Mouse (Mus musculus): ENCODE results near the gene 4933428G20Rik.

Gene 4933428G20Rik

DNA sequence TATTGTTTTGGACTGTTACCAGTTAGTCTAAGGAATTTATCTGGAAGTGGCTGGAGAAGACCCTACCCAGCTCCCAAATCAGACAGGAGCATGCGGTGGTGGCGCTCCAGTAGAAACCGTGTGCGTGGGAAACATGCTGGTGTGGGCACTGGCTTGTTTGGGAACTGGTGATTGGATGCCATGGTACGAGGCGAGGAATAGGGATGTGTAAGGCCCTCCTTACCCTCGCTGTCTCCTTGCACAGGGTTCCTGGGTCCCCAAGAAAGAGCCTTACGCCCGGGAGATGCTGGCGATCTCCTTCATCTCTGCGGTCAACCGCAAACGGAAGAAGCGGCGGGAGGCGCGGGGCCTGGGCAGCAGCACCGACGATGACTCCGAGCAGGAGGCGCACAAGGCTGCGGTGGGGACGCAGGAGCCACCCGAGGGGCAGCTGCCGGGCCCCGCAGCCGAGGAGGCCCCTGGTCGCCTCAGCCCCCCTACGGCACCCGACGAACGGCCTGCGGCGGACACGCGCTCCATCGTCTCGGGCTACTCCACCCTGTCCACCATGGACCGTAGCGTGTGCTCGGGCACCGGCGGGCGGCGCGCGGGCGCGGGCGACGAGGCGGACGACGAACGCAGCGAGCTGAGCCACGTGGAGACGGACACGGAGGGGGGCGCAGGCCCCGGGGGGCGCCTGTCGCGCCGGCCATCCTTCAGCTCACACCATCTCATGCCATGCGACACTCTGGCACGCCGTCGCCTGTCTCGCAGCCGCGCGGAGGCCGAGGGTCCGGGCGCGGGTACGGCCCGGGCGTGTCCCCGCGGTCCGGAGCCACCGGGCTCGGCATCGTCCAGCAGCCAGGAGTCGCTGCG lies at the start of gene 4933428G20Rik:
TSS of gene 4933428G20Rik (minus strand) at position 476 of the 855 bp plus-strand sequence.
- peak; percentile 35 for DNase-seq (ENCODE audit: extremely low spot score, low spot score)

DNA sequence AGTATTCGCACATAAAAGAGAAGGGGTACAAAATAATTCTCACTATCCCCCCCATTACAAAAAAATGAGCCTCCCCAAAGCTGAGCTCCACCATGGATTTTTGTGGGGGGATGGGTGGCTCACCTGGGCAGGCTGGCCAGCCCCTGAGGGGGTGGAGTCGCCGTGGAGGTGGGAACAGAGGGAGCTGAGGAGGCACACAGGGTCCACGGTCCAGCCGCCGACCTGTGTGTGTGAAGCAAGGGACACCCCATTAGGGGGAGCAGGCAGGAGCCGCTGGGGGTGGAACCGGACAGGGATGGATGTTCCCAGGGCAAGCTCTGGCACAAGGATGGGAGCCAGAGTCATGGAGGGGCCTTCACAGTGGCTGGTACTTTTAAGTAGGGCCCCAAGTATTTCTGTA lies 48.6 kb upstream of the 4933428G20Rik start:
- DNase-seq (ENCODE audit: extremely low spot score, low spot score) = no peak

DNA sequence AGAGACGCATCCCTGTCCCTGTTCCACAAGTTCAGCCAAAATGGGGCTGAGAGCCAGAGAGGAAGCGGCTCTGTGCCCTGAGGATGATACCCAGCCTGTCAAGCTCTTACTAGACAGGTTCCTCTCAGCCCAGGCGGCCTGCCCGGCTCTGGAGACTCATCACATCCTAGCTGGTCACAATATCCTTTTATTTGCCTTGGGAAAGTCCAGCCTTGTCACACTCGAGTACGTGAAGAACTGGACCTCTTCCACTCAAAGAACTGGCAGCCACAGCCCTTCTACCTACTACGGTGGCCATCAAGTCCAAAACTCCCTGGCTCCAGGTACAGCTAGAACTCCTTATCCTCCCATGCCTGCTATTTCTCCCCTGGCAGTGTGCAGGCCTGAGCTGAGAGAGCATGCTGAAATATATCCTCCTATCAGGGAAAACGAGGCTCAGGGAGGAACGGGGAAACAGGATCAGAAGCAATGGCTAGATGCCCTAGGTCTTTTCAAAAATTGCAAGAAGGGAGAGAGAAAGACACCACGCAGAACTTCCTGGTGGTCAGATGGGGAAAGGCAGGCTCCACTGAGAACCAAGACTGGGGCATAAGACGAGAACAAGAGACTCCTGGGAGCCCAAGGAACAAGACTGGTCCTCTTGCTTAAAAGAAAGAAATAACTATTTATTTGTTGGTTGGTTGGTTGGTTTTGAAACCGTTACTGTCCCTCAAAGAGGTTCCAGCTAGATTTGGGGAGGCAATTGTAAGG lies 48.0 kb upstream of the 4933428G20Rik start:
- no peak for DNase-seq (ENCODE audit: extremely low spot score, low spot score)

DNA sequence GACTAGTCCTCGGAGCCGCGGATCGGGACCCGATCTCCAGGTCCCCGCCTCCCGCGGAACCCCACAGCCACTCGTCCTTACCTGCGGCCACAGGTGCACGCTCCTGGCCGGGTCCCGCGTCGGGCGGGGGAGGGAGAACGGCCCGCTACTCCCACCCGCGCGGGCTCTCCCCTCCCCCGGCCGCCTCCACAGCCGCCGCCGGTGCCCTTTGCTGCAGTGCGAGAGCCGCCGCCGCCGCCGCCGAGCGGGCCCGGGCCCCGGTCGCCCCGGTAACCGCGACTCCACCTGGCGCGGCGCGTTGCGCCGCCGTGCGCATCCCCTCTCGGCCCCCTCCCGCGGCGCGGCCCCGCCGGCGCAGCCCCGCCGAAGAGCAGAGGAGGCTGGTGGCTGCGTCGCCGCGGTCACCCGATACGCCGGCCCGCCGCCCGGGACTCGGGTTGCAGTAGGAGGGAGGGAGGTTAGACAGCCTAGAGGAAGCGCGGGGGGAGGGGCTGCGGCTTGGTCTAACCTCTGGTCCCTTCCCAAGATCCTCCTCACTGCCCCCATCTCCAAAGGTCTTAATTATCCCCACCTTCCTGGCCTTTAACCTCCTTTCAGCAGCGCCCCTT lies 46.8 kb upstream of the 4933428G20Rik start:
- peak; percentile 66 for DNase-seq (ENCODE audit: extremely low spot score, low spot score)

DNA sequence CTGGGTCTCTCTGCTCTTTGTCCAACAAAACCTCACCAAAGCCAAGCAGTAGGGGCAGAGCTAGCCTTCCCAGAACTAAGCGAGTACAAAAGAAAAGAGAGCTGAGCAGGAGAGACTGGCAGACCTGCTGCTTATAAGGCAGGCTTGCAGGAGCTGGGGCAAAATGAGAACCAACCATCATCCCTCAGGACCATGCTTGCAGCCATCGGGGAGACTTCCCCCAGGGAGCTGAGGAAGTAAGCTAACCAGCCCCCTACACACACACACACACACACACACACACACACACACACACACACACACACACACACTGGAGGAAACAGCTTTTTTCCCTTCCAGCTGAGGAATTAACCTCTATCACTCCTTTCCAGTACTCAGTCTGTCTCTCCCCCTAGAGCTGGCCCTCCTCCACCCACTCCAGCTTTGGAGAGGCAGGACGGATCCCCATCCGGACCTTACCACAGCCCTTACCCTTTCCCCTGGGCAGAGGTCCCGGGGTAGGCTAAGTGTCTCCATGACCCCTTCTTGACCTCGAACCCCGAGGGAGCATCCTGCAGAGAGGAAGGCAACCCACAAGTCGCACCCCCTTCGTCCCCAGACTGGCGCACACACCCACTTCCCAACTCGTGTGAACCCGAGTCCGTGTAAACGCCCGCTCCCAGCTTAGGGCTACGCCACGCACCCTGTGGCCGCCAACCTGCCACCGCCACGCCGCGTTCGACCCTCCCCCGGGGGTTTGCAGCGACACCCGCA lies 45.8 kb upstream of the 4933428G20Rik start:
- DNase-seq (ENCODE audit: extremely low spot score, low spot score) = no peak

DNA sequence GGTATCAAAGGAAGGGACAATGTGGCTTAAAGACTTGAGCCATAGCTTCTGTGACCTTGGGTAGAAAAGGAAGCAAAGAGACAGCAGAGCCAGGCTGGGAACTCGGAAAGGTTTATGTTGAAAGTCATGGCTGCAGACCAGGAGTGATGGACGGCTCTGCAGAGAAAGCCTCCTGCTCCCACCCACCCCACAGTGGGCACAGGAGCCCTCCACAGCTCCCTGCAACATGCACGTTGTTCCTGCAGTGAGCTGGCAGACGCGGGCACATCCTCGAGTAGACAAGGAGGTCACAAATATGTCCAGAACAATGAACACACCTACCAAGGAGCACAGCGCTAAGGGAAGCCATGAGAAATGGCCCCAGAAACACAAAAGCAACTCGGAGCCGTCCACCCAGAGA lies 43.7 kb upstream of the 4933428G20Rik start:
- no peak for DNase-seq (ENCODE audit: extremely low spot score, low spot score)

DNA sequence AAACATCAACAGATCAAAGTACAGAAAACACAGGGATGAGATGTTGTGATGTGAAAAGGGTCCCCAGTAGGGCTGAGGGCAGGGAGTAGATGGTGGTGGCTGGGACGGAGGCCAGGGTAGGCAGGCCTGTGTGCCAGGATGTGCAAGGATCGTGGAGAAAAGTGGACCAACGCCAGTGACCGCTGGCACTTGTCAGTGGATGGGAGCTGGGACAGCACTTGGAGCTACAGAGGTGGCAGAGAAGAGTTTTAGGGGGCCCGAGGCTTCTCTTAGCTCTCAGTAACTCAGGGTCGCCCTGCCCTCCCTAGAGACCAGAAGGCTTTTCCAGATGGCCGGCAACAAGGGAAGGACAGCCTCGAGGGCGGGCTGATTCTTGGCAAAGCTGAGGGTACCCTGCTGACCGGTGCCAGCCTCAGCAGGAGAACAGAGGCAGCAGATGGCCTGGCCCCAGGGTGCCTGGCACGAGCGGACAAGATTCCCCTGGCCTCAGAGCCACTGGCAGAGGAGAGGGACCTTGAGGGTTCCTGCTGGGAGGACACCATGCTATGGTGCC lies 43.1 kb upstream of the 4933428G20Rik start:
- DNase-seq (ENCODE audit: extremely low spot score, low spot score) = no peak

DNA sequence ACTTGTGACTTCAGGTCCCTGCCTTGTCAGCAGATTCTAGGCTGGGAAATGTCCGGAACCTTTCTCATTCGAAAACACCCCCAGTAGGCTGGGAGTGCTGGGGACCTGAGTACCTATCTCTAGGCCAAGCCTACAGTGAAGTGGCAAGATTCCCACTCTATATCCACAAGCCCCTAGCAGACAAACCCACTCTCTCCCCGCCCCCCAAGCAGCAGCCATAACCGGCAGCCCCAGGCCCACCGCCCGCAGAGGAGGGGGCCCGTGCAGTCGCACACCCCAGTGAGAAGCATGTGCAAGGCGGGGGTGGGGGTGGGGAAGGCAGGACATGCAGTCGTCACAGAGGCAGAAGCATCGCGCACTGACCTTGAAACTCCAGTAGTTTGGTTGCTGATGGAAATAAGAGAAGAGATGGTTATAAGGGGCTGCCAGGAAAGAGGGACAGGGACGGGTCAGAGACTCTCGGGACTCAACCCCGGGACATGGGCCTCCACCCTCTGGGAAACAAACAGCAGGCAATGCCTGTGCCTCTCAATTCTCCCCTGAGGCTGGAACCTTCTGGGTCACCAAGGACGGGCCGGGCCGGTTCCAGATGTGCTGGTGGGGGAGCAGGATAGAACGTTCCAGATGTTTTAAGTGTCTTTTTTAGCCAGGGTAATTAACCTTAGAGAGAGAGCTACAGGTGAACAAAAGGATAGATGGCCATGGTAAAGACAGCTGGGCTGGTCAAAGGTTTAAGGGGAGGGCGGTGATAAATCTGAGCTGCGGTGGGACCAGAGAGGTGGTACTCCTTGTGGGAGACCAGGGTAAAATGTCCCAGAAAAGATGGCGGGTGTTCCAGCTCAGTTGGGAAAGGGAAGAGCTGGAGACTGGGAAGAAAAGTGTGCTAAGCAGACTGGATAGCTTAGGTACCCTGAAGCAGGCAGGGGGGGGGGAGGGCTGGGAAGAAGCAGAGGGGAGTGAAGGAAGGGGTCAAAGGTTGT lies 42.3 kb upstream of the 4933428G20Rik start:
- no peak for DNase-seq (ENCODE audit: extremely low spot score, low spot score)

DNA sequence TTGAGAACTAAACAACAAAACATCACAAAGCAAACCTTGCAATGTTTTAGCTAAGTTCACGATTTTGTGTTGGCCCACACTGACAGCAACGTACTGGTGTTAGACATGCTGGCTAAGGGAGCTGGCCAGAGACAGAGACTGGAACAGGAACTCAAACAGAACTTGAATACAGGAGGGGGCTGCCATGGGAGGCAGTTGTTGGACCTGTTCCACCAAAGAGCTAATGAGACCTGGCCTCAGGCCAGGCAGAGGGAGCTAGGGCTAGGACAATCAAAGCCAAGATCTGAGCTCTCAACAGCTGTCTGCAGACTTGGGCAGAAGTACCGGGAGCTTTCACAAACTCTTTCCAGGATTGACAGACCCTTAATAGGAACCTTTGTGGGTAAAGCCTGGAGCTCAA lies 40.5 kb upstream of the 4933428G20Rik start:
- DNase-seq (ENCODE audit: extremely low spot score, low spot score) = no peak

DNA sequence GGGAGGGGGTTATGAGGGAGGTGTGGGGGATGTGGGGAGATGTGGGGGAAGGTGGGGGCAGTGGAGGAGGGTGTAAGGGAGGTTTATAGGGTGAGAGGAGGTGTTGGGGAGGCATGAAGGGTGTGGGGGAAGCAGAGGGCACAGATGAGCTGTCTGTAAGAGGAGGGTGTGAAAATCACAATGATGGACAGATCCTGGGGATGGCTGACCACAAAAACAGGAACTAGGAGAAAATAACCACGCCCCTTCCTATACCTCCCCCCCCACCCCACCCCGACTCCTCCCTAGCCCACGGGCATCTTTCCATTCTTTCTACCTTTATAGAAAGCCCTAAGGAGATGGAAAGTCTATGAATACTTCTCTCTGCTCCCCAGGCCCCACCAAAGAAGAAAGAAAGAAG lies 40.0 kb upstream of the 4933428G20Rik start:
- DNase-seq (ENCODE audit: extremely low spot score, low spot score) = no peak

DNA sequence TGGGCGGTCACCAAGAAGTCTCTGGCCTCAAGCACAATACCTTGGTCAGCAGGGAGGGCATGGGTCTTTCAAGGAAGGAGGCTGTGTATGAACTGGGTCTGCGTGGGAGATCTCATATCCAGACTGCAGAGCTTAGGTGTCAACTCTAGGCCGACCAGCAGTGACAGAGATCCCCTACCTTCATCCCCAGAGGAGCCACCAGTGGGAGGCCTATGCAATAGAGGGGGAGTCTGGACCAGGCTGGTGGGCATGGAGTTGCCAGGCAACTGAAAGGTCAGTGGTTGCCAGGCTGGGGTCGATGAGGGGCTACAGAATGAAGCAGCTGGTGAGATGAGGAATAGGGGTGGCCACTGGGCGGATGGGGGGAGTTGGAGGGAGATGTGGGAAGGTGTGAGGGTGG lies 39.5 kb upstream of the 4933428G20Rik start:
- DNase-seq (ENCODE audit: extremely low spot score, low spot score) = no peak

DNA sequence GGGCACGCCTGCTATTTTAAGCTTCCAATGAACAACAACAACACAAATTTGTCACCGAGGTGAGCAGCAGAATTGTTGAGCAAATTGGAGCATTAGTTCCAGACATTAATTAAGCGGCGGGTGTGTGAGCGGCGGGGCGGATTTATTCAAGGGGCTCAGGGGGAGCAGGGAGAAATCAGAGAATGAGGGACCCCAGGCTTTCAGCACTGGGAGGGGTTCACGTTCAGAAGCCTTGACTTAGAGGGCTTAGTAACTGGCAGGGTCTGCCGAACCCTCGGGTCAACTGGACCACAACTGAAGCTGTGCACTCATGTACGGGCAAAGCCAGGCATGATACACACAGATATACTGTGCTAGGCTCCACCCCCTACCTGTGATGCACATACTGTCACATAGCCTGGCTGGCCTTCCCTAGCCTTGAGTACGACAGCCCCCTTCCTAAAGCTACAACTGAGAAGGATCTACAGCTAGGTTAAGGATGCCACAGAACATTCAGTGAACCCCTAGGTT lies 37.5 kb upstream of the 4933428G20Rik start:
- DNase-seq (ENCODE audit: extremely low spot score, low spot score) = no peak

DNA sequence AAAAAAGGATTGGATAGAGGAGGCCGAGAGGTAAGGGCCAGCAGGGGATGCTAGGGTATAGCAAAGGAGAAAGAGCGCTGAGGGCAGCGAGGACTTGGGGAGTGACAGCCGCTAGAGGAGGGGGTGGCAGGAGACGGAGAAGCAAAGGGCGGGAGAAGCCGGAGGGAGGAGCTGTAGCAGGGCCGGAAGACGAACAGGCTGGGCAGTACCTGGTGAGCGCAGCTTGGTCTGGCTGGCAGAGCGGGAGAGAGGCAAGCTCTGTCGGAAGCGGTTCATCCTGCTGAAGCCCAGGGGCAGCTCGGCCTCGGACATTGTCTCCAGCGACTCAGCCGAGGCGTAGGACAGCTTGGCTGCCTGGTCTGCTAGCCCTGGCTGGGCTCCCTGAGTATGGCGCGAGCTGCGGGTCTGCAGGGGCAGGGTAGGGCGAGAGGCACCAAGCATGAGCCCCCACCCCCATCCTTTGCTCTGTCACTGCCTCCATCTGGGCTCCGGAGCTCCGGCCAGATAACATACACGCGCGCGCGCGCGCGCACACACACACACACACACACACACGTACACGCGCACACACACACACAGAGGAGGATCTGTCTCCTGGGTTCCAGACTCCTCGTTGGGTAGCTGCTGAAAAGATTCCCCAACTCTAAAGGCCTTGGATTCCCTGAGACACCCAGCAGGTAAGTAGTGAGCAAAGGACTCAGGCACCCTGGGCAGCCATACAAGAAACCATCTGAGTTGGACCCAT lies 36.9 kb upstream of the 4933428G20Rik start:
- peak; percentile 54 for DNase-seq (ENCODE audit: extremely low spot score, low spot score)

DNA sequence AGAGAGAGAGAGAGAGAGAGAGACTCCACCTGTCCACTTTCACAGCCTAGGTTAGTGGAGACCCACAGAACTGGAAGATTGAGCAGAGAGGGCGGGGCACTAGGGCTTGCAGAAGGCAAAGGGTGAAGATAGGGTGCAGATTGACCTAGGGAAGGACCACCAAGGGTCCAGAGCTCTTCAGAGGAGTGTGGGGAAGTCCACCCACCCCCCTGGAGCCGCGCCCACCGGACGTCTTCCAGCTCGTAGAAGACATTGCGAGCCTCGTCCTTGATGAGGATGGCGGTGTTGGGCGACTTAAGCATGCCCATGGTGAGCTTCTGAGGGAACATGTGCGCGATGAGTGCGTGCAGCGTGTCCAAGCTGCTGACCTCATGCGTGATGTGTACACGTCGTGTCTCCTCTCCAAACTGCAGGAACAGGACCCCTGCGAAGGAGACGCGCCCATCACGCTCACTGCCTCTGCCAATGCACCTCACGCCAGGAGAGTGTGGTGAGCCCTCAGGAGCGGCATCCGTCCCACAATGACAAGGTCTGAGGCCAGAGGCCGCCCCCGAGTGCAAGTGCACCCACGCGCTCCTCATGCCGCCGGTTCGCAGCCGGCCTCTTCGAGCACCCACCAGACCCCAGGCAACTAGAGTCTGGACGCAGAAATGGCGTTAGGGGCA lies 36.1 kb upstream of the 4933428G20Rik start:
- no peak for DNase-seq (ENCODE audit: extremely low spot score, low spot score)

DNA sequence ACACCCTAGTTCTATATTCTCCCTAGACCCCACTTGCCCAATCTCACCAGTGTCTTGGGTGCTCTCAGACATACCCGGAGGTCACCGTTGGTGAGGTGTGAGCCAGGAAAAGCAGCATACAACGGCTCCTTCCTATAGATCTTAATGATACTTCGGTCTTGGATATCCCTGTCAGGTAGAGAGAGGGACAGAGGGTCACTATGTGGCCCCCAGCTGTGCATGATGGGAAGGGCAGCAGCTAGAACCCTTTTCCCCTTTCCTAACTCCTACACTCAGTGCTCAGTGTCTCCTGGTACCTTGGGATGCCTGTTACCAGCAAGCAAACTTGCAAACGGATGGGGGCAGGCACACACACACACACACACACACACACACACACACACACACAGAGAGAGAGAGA lies 35.5 kb upstream of the 4933428G20Rik start:
- DNase-seq (ENCODE audit: extremely low spot score, low spot score) = no peak

DNA sequence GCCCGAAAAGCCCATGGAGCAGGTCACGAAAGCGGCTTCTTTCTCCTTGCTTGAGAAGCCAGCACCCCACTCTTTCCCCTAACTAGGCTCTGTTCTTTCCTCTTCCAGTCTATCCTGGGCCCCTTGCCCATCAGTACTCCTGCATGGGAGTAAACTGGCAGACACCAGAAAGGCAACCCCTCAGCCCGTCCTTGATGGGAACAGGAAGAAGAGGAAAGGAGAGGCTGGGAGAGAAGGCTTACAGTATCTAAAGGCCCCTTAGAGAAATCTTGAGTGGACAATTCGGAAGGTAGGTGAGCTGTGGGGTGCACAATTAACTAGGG lies 35.1 kb upstream of the 4933428G20Rik start:
- DNase-seq (ENCODE audit: extremely low spot score, low spot score) = no peak

DNA sequence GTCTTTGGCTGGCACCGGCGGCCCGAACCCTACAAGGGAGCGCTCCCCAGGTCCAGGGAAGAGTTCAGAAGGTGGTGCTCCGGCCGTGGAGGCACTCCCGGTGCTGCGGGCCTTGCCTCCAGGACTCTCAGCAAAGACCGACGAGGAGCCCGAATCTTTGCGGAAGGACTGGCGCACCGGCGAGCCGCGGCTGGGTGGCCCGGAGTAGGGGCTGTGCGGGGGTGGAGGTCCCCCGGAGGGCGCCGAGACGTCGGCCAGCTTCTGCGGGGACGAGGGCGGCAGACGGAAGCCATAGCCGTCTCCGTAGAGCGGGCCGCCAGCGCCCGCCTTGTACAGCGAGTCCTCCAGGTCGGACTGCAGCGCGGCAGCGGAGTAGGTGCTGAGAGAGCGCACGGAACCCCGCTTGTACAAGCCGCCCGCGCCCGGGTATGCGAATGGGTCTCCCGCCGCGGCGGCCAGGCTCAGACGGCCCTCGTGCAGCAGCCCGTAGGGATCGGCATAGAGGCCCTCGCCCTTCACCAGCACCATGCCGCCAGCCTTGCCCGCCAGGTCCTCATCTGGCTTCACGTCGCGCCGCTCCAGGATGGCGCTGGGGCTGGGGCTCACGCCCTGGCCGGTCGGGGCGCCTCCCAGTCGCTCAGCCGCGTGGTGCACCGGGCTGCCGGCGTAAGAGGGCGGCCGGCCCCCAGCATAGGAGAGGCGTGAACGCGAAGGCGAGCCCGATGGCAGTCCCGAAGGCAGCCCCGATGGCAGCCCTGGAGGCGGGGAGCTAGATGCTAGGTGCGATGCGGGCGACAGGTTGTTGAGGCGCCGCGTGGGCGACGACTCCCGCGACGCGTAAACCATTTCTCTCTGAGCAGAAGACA lies 34.5 kb upstream of the 4933428G20Rik start:
- DNase-seq (ENCODE audit: extremely low spot score, low spot score) = peak; percentile 65

DNA sequence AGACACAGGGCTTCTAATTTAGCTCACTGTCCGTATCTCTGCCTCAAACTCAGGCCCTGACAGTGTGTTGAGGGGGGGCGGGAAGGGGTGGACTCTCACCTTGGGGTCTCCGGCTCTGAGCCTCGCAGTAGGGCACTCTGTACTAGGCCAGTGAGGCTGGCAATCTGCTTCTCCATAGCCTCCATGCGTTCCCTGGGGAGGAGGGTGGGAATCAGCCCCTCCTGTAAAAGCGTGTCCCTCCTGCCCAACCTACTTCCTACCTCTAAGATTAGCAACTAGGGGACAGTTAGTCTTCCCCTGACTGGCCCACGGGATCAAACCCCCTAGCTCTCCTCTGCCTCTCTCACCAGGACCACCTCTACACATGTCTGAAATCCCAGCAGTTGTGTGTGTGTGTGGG lies 33.5 kb upstream of the 4933428G20Rik start:
- DNase-seq (ENCODE audit: extremely low spot score, low spot score) = no peak

Data from neural tube, embryonic 10.5 days (tissue).